Mouse (Mus musculus) kidney, embryonic 14.5 days (tissue): ENCODE data around the gene Cd46. TPM values are rescaled to one million over a fixed set of nuclear protein-coding genes. Genes with fewer than 3 reads are reported as not detected.

Experiments used
- ATAC-seq: fragments of 200-750 bp; cut with Nextera tagmentation; 2 replicates; pipeline ENCODE4 v1.8.0; 2017; ENCODE audit warnings: moderate number of reproducible peaks, mild to moderate bottlenecking, moderate TSS enrichment, moderate library complexity; ENCODE audit not compliant: low FRiP score, low TSS enrichment
- H3K27ac ChIP-seq: fragments of 300-500 bp; sonication (generic); 2 replicates; pipeline ENCODE4 v1.5.1; 2014; ENCODE audit warnings: low read depth, mild to moderate bottlenecking, low read length, moderate library complexity, mixed read lengths
- H3K27me3 ChIP-seq: fragments of 300-500 bp; sonication (generic); 2 replicates; pipeline ENCODE4 v1.6.1; 2014; ENCODE audit warnings: mild to moderate bottlenecking, low read length; ENCODE audit not compliant: control insufficient read depth, insufficient read depth
- H3K36me3 ChIP-seq: fragments of 300-500 bp; sonication (generic); 2 replicates; pipeline ENCODE4 v1.6.1; 2014; ENCODE audit warnings: low read length, mixed read lengths; ENCODE audit not compliant: control insufficient read depth, insufficient read depth
- H3K4me1 ChIP-seq: fragments of 300-500 bp; sonication (generic); 2 replicates; pipeline ENCODE4 v1.6.1; 2014; ENCODE audit warnings: low read length, mixed read lengths; ENCODE audit not compliant: control insufficient read depth, insufficient read depth
- H3K4me2 ChIP-seq: fragments of 300-500 bp; sonication (generic); replicated peaks from 2 replicates; pipeline ENCODE4 v1.6.1; 2014; ENCODE audit warnings: low read depth, mild to moderate bottlenecking, low read length
- H3K4me3 ChIP-seq: fragments of 300-500 bp; sonication (generic); 2 replicates; pipeline ENCODE4 v1.5.1; 2014; ENCODE audit warnings: mild to moderate bottlenecking, low read length
- H3K9ac ChIP-seq: fragments of 300-500 bp; sonication (generic); 2 replicates; pipeline ENCODE4 v1.6.1; 2014; ENCODE audit warnings: low read depth, mild to moderate bottlenecking, low read length, moderate library complexity
- H3K9me3 ChIP-seq: fragments of 300-500 bp; sonication (generic); 2 replicates; pipeline ENCODE4 v1.6.1; 2016; ENCODE audit warnings: low read length; ENCODE audit not compliant: control insufficient read depth
- WGBS: fragments of 180-500 bp; shearing (Covaris S2); extraction: QIAGEN DNeasy Blood & Tissue Kit; methylation state at CpG from one replicate; pipeline ENCODE4 v1.1.7; 2014; 5-methylcytosine and 5-hydroxymethylcytosine counted together
- polyA plus RNA-seq: library from polyadenylated mRNA; unstranded; fragments of >200 nt; fragmentation: Nextera tagmentation; extraction: Ambion mirVana; gene quantifications from 2 replicates; pipeline ENCODE4 v1.2.1, GENCODE M21; 2014

Gene Cd46
- polyA plus RNA-seq, result 0.94 and 1.4 TPM in 2 replicates

DNA sequence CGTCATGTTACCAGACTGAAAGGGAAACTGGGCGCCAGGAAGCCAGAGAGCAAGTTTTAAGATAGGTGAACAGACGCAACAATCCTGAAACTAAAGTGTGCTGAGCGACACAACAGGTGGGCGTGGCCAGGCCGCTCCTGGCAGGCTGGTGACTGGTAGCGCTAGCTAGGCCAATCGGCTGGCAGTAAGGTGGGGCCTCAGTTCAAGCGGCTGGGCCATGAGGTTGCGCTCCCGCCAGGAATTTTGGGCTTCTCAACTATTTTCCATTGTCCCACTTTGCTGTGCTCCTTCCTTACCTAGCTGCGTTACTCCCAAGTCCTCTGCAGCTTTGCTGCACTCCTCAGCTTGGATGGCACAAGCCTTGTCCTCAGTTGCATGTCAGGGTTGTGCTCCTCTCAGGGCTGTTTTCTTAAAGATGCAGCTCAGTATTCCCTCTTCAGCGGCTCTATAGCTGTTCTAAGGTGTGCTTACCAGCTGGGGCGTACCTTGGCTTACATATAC lies at the start of gene Cd46:
Cd46 (minus strand) TSS at position 30 of the 501 bp plus-strand sequence.
- ATAC-seq, result peak; percentile 100
- peak within 1 kb of the TSS; percentile 38; the same call in 1 of the 2 replicates for H3K9ac ChIP-seq
- H3K27me3 ChIP-seq, result no peaks in the 10 kb centered on the region
- no peaks in the 10 kb centered on the region; the same call in 1 of the 2 replicates for H3K36me3 ChIP-seq
- H3K27ac ChIP-seq, result no peak within 1 kb of the TSS
- WGBS, result 3% methylated on average over 14 of the region's 14 CpGs
- H3K4me3 ChIP-seq, result peak within 1 kb of the TSS; percentile 45
- H3K4me2 ChIP-seq, result peak within 1 kb of the TSS; percentile 54
- H3K9me3 ChIP-seq, result no peaks in the 10 kb centered on the region
- H3K4me1 ChIP-seq, result peaks cover 4% of the 10 kb centered on the region; the same call in 1 of the 2 replicates

DNA sequence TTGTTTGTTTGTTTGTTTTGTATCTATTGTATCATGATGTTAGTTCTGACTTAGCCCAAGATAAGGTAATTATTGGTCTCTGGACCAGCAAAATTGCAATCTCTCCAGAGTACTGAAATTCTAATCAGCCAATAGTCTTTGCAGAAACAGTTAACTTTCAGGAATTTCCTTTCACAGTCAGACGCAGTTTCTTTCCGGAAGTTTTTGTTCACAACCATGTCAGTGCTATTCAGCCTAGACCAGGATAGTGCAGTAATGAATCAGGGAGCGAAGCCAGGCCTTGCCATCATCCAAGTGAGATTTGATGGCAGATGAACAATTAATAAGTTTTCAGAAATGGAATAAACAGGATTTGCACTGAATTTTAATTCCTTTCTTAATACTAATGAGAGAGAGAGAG lies 40.0 kb upstream of the Cd46 start:
- H3K4me2 ChIP-seq, result peak overlapping the region; percentile 61
- H3K4me1 ChIP-seq, result 0 out of 2 replicates have a peak, but pooled peaks cover 4% of the 10 kb centered on the region
- H3K9ac ChIP-seq, result no peak overlapping the region; the same call in 1 of the 2 replicates
- peak overlapping the region; percentile 65 for H3K4me3 ChIP-seq
- H3K27ac ChIP-seq, result peak overlapping the region; percentile 97; the same call in 1 of the 2 replicates
- 39% methylated on average over 3 of the region's 3 CpGs for WGBS
- ATAC-seq, result no peak
- H3K9me3 ChIP-seq, result no peaks in the 10 kb centered on the region
- H3K36me3 ChIP-seq, result peaks cover 15% of the 10 kb centered on the region; the same call in 1 of the 2 replicates
- no peaks in the 10 kb centered on the region for H3K27me3 ChIP-seq

DNA sequence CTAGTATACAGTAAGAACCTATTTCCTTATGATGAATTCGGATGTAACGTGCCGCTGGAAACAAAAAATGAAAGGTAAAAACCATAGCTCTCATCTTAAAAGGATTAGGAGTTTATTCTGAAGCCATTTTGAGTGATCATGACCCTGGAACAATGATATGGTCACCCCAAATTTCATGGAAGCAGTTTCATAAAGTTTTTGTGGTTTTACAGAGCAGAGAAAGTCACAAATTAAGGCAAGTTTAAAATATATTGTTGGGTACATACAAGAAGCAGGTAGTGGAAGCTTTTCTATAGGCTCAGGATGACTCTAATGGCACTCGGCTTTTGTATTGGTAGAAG lies 39.6 kb upstream of the Cd46 start:
- H3K4me1 ChIP-seq, result 0 out of 2 replicates have a peak, but pooled peaks cover 4% of the 10 kb centered on the region
- WGBS, result 31% methylated on average over 4 of the region's 4 CpGs
- ATAC-seq, result 0 out of 2 replicates have a peak, but pooled peaks have one; percentile 2

DNA sequence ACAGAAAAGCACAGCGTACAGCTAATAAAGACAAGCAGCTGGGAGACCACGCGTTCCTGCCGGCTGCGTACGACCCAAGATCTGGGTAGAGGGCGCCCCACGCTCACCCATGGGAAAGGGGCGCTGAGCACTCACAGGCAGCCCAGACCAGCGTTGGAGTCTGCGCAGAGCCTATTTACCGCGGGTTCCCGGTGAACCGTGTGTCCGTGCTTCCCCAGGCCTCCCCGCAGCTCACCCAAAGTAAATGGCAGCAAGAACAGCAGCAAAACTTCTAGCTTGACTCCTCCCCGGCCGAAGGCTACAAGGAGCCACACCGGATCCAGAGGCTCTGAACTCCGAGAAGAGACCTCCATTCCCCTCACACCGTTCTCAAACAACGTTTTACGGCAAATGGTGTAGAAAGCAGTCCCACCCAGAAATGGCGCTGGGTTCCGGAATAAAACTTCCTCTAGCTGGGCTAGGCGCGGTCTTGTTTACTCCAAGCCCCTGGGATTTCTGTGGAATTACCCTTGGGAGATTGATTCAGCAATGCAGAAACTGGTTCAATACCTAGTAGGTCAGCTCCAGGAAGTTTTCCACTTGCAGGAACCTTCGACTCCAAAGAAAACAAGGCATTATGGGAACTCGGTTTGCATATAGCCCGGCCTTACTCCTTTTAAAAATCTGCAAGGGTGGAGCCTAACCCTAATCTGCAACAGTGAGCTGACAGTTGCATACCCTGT lies 39.1 kb upstream of the Cd46 start, which contains the start of gene Cr1l:
Cr1l (minus strand) TSS at position 634 of the 722 bp plus-strand sequence.
- Histone ChIP-seq H3K36me3 (peaks cover 15% of the 10 kb centered on the region; the same call in 1 of the 2 replicates), H3K27ac (peak within 1 kb of the TSS; percentile 97), H3K9me3 (no peaks in the 10 kb centered on the region), H3K4me2 (peak within 1 kb of the TSS; percentile 61), H3K9ac (peak within 1 kb of the TSS; percentile 85), H3K4me1 (0 out of 2 replicates have a peak, but pooled peaks cover 4% of the 10 kb centered on the region), H3K4me3 (peak within 1 kb of the TSS; percentile 65), H3K27me3 (no peaks in the 10 kb centered on the region)
- under 1% methylated on average over 31 of the region's 31 CpGs for WGBS
- ATAC-seq, result peak; percentile 99

More for the DNA sequence above, 39.6 kb upstream of the Cd46 start:
- Histone ChIP-seq H3K4me2 (peak overlapping the region; percentile 61), H3K4me3 (peak overlapping the region; percentile 65), H3K9ac (peak overlapping the region; percentile 85; the same call in 1 of the 2 replicates), H3K36me3 (peaks cover 15% of the 10 kb centered on the region; the same call in 1 of the 2 replicates), H3K9me3 (no peaks in the 10 kb centered on the region), H3K27me3 (no peaks in the 10 kb centered on the region), H3K27ac (peak overlapping the region; percentile 97; the same call in 1 of the 2 replicates)

DNA sequence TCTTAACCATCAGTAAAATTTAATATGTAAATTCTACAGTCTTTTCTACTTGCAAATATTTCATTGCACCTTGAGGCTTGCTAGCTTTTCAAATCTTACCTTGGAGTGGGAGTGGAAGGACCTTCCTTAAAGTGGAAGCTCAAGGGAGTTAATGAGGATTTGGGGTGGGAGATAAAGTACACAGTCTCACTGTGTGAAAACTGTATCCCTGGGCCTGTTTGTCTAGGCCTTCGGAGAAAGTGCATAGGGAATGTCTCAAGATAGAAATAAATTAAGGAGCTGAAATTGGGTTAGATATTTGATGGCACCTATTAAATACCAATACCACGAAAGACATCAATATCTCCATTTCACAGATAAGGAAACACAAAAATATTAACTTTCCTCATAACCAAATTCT lies 38.4 kb upstream of the Cd46 start:
- Histone ChIP-seq H3K27ac (peak overlapping the region; percentile 97), H3K4me3 (peak overlapping the region; percentile 65), H3K36me3 (peaks cover 17% of the 10 kb centered on the region; the same call in 1 of the 2 replicates), H3K27me3 (no peaks in the 10 kb centered on the region), H3K9me3 (no peaks in the 10 kb centered on the region), H3K4me1 (0 out of 2 replicates have a peak, but pooled peaks cover 4% of the 10 kb centered on the region), H3K4me2 (peak overlapping the region; percentile 61), H3K9ac (peak overlapping the region; percentile 85)
- ATAC-seq, result no peak
- whole genome bisulfite sequencing, result 17% methylated on average over 2 of the region's 2 CpGs

DNA sequence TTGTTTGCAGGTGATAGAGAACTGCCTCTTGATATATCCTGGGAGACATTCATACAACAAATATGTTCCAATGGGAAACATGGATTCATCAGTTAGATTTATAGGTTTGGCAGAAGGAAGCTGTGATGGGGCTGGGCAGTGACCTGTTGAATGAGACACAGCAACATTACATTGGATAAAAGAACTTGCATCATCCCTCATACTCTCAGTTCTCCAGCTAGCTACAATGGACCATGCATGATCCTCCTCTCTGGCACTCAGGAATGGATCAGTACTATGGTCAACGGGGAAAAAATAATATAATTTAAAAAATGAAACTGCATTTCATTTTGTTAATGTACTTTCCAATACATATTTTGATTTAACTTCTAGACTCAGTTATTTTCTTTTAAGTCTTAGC lies 37.8 kb upstream of the Cd46 start:
- Histone ChIP-seq H3K9me3 (no peaks in the 10 kb centered on the region), H3K4me2 (peak overlapping the region; percentile 22; the same call in 1 of the 2 replicates), H3K4me3 (peak overlapping the region; percentile 2; the same call in 1 of the 2 replicates), H3K4me1 (0 out of 2 replicates have a peak, but pooled peaks cover 4% of the 10 kb centered on the region), H3K27ac (no peak overlapping the region), H3K27me3 (no peaks in the 10 kb centered on the region), H3K36me3 (peaks cover 19% of the 10 kb centered on the region; the same call in 1 of the 2 replicates), H3K9ac (no peak overlapping the region)
- no peak for ATAC-seq
- WGBS, result 83% methylated on average over 1 of the region's 1 CpGs

DNA sequence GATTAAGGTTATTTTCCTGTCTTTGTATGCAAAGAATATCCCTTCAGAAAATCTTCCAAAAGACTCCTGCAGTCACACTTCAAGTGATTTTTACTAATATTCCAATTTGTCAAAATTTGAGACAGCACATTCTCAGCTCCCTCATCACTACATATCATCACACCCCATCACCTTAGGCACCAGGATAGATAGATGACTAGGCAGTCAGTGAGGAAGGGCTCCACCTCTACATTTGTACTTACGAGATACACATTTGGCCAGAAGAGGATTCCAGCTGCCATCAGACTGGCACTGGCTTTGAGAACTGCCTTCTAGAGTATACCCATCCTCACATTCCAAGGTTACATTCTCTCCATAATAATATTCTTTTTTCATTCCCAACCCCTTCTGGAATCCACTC lies 22.4 kb upstream of the Cd46 start:
- Histone ChIP-seq H3K9ac (no peak overlapping the region), H3K27ac (no peak overlapping the region), H3K4me3 (no peak overlapping the region), H3K36me3 (peaks cover 54% of the 10 kb centered on the region), H3K9me3 (no peaks in the 10 kb centered on the region), H3K4me1 (no peaks in the 10 kb centered on the region), H3K4me2 (no peak overlapping the region), H3K27me3 (no peaks in the 10 kb centered on the region)
- no peak for ATAC-seq
- WGBS, result 96% methylated on average over 1 of the region's 1 CpGs

DNA sequence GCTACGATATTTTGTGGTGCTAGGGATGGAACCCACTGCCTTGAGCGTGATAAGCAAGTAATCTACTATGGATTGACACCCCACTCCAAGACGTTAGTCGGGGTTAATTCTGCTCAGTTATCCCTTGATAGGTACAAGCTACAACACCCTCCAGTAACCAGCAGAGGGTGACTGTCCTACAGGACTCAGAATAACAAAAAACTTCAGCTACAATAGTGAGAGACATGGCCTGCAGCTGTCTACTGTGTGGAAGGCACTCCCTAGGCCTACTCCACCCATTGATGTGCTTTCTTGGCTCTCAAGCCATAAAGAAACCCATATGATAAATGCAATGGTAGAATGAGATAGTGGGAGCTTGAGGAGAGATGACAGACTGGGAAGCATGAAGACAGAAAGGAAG lies 21.6 kb upstream of the Cd46 start:
- ATAC-seq, result no peak
- peaks cover 54% of the 10 kb centered on the region for H3K36me3 ChIP-seq
- H3K27me3 ChIP-seq, result no peaks in the 10 kb centered on the region
- no peak overlapping the region for H3K4me2 ChIP-seq
- no peak overlapping the region for H3K27ac ChIP-seq
- H3K4me3 ChIP-seq, result no peak overlapping the region
- 93% methylated on average over 4 of the region's 4 CpGs for WGBS
- H3K9ac ChIP-seq, result no peak overlapping the region
- H3K4me1 ChIP-seq, result no peaks in the 10 kb centered on the region
- H3K9me3 ChIP-seq, result no peaks in the 10 kb centered on the region

DNA sequence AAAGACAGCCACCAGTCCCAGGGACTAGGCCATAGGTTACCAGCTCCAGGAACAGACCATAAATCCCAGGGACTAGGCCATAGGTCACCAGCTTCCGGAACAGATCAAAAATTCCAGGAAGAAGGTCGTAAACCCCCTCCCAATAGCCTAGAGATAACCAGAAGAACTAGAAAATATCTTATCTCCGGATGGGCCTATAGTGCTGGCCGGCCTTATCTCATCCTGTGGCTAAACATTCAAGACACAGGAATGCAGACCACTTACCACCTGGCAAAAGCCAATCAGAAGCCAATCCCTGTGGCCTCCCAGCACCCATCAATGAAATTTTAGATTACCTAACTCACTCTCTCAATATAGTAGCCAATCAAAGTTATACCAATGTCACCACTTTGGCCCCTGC lies 8.6 kb upstream of the Cd46 start:
- Histone ChIP-seq H3K27me3 (no peaks in the 10 kb centered on the region), H3K9ac (no peak overlapping the region), H3K4me3 (no peak overlapping the region), H3K4me2 (no peak overlapping the region), H3K4me1 (no peaks in the 10 kb centered on the region), H3K36me3 (peaks cover 24% of the 10 kb centered on the region), H3K27ac (no peak overlapping the region), H3K9me3 (no peaks in the 10 kb centered on the region)
- ATAC-seq, result no peak
- 54% methylated on average over 4 of the region's 4 CpGs for WGBS
